Mouse (Mus musculus) heart, adult 2 months (tissue): ENCODE results near the gene Ankfn1.

Source experiments
- CTCF ChIP-seq: fragments of 200-600 bp; IDR thresholded peaks from 2 replicates; pipeline ENCODE4 v1.8.1; 2022; ENCODE audit warnings: antibody characterized with exemption, mild to moderate bottlenecking, moderate library complexity
- POLR2A ChIP-seq: fragments of 200-500 bp; IDR thresholded peaks from 2 replicates; pipeline ENCODE4 v1.6.1; 2011; ENCODE audit warnings: mild to moderate bottlenecking, low read depth, low read length, control low read depth; ENCODE audit not compliant: insufficient read depth

GRCm38 (mm10) chr11:89720847-89721246 is 56.6 kb downstream of the Ankfn1 start:
- TF ChIP-seq CTCF (peak; percentile 97), POLR2A (no peak)
